Mouse (Mus musculus) c-Kit-positive CD71-positive TER-119-negative erythroid progenitor cells, embryonic 14.5 days (primary cell): ENCODE measurements around the gene Fgfr2.

Experiments
- DNase-seq: peaks from one replicate; pipeline ENCODE4 v3.0.0-alpha.2; 2013; ENCODE audit warnings: low read depth

The Fgfr2 gene

GRCm38 (mm10) chr7:132298412-132298990 lies 824.6 kb downstream of the Fgfr2 start:
- DNase-seq = no peak

GRCm38 (mm10) chr7:132296661-132297443 lies 826.3 kb downstream of the Fgfr2 start:
- no peak for DNase-seq

GRCm38 (mm10) chr7:132296132-132296531 lies 827.0 kb downstream of the Fgfr2 start:
- DNase-seq = no peak

- no peak for DNase-seq
Observed at GRCm38 (mm10) chr7:132287340-132287664, 835.8 kb downstream of the Fgfr2 start.

GRCm38 (mm10) chr7:132286630-132287339 lies 836.4 kb downstream of the Fgfr2 start:
- DNase-seq = no peak

GRCm38 (mm10) chr7:132284795-132285194 lies 838.4 kb downstream of the Fgfr2 start:
- DNase-seq = no peak

GRCm38 (mm10) chr7:132284048-132284737 lies 839.0 kb downstream of the Fgfr2 start:
- DNase-seq = no peak

- no peak for DNase-seq
Observed at GRCm38 (mm10) chr7:132282576-132282975, 840.6 kb downstream of the Fgfr2 start.

- no peak for DNase-seq
Observed at GRCm38 (mm10) chr7:132282161-132282560, 841.0 kb downstream of the Fgfr2 start.

- no peak for DNase-seq
Observed at GRCm38 (mm10) chr7:132281753-132282152, 841.4 kb downstream of the Fgfr2 start.

- no peak for DNase-seq
Observed at GRCm38 (mm10) chr7:132278658-132279057, 844.5 kb downstream of the Fgfr2 start.

GRCm38 (mm10) chr7:132276287-132276686 lies 846.9 kb downstream of the Fgfr2 start:
- DNase-seq = no peak

- DNase-seq = no peak
Observed at GRCm38 (mm10) chr7:132273741-132274513, 849.2 kb downstream of the Fgfr2 start.

GRCm38 (mm10) chr7:132272984-132273383 lies 850.2 kb downstream of the Fgfr2 start:
- no peak for DNase-seq

GRCm38 (mm10) chr7:132270364-132270763 lies 852.8 kb downstream of the Fgfr2 start:
- no peak for DNase-seq

GRCm38 (mm10) chr7:132269661-132270060 lies 853.5 kb downstream of the Fgfr2 start:
- no peak for DNase-seq

- DNase-seq = no peak
Observed at GRCm38 (mm10) chr7:132267721-132268498, 855.2 kb downstream of the Fgfr2 start.

GRCm38 (mm10) chr7:132264763-132265162 lies 858.4 kb downstream of the Fgfr2 start:
- DNase-seq = no peak

GRCm38 (mm10) chr7:132263186-132263585 lies 860.0 kb downstream of the Fgfr2 start:
- DNase-seq = no peak

- peak; percentile 48 for DNase-seq
Observed at GRCm38 (mm10) chr7:132262696-132263095, 860.5 kb downstream of the Fgfr2 start.

- peak; percentile 79 for DNase-seq
Observed at GRCm38 (mm10) chr7:132261885-132262284, 861.3 kb downstream of the Fgfr2 start.
